Mouse (Mus musculus) telencephalon, adult 2 months (tissue): ENCODE measurements at regions not wholly inside any gene's neighbourhood (a gene's known extent, or its start where the extent isn't known, plus 50 kb on each side); places are given as distances from the start of the nearest gene placed in this dataset.

ENCODE experiments used
- DNase-seq: peaks from one replicate; pipeline ENCODE4 v3.0.0-alpha.2; 2011; ENCODE audit warnings: low read depth, low spot score

- no peak for DNase-seq
Observed at GRCm38 (mm10) chr6:107788224-107788893, 258.8 kb downstream of the Lrrn1 start.

- DNase-seq, result no peak
Observed at GRCm38 (mm10) chr6:107797845-107798244, 267.0 kb upstream of the Setmar start.

GRCm38 (mm10) chr6:107803056-107803455 lies 261.8 kb upstream of the Setmar start:
- no peak for DNase-seq
